In genomic region chr2:172914018-172914417, GRCm38 (mm10) we compare ENCODE assay signal across 8 mouse cellular contexts. TPM values are rescaled to one million over a fixed set of nuclear protein-coding genes. Genes with fewer than 3 reads are reported as not detected.
DNase-seq lines count a peak whose midpoint lies in the region; ATAC-seq and TF ChIP-seq lines count a peak whose summit lies in the region.
"Had no signal": no experiment of that assay in that cellular context is flagged by ENCODE, and none has a peak within 500 bp of the region (broad histone marks: within the 10 kb centered on the region; RNA-seq: fewer than 3 reads in every experiment).

No protein-coding gene starts in this region.

- DNase-seq in G1E (ENCODE audit: low spot score) = no peak
- peak; percentile 65 to 68 for DNase-seq in heart, postnatal 10 days
- peak; percentile 53 for DNase-seq in kidney, postnatal 10 days
- peak; percentile 54 to 72 for DNase-seq in thymus, adult 18-20 months
- DNase-seq in cerebellum, adult 8-10 months = no peak
- no peak for DNase-seq in spleen, postnatal 4 days (ENCODE audit: low spot score in 2 of 2)
- no peak for DNase-seq in urinary bladder, postnatal 25 days (ENCODE audit: low spot score)
- DNase-seq: cerebellum, adult 18-20 months had no signal

- H3K4me1 ChIP-seq in G1E (ENCODE audit: insufficient read depth, low read depth, low read length) = no peaks in the 10 kb centered on the region

- peak overlapping the region; percentile 27; the same call in 1 of the 2 replicates for H3K4me3 ChIP-seq in G1E (ENCODE audit: low read depth, low read length)

- H3K9me3 ChIP-seq in G1E (replicated peaks) = peaks cover 89% of the 10 kb centered on the region

- no peaks in the 10 kb centered on the region for H3K27me3 ChIP-seq in G1E (ENCODE audit: insufficient read depth, low read length)

- ATAC-seq in G1E (ENCODE audit: extremely low read depth, insufficient number of reproducible peaks, low FRiP score, poor library complexity, severe bottlenecking) = no peak

- H3K36me3 ChIP-seq in G1E (replicated peaks) = no peaks in the 10 kb centered on the region

- TF ChIP-seq CTCF in G1E (IDR thresholded peaks at IDR 0.05; ENCODE audit: low read depth, low read length) = no peak

- intact Hi-C loops in heart, postnatal 10 days (cut with DNase I) = no loop called here

RNA-seq across cellular contexts. Expression of gene Bmp7, which starts 26.1 kb away (rescaled TPM):
- not detected in 2 replicates for total RNA-seq in G1E (2014; fragmentation: Nextera tagmentation)
- 0.05 and 0.06 TPM in 2 replicates for total RNA-seq in G1E (2017)
- not detected in 2 replicates for polyA plus RNA-seq in G1E (2012)
- 1 to 10 TPM; 4.0 to 4.6 TPM for total RNA-seq in heart, postnatal 10 days (2021)

Comparison
In these comparisons a context has a peak if more than half of its experiments do, and no peak if none do; other contexts are left out.
1. DNase-seq: peak in heart, postnatal 10 days (2 of 2), kidney, postnatal 10 days (single experiment) and thymus, adult 18-20 months (2 of 2); none in G1E (single experiment), cerebellum, adult 8-10 months (single experiment), spleen, postnatal 4 days (0 of 2) and urinary bladder, postnatal 25 days (single experiment).
2. RNA of gene Bmp7, which starts 26.1 kb away (total RNA-seq): 4.0 to 4.6 TPM in heart, postnatal 10 days; 0.05 to 0.06 TPM in G1E; every median in the first group is over 4 times any median in the second.